Mouse (Mus musculus) thymus, postnatal 14 days (tissue): ENCODE results near the gene Apopt1.
A peak's percentile ranks its signal among the peaks of the same experiment; 100 is the strongest.
"Not testable (repeated sequence)": the region's sequence is repeated elsewhere in the genome, so short reads cannot be mapped to it uniquely, and the experiment has no call there.

ENCODE experiments used
- DNase-seq: peaks from one replicate; pipeline ENCODE4 v3.0.0; 2021

Gene Apopt1

GRCm38 (mm10) chr12:111712476-111712875 lies 585 bp upstream of the Apopt1 start:
- DNase-seq: peak; percentile 51

GRCm38 (mm10) chr12:111713880-111714279 lies 819 bp downstream of the Apopt1 start:
- DNase-seq: not testable (repeated sequence)

- DNase-seq: no peak
Measured at GRCm38 (mm10) chr12:111716505-111716904, 3.4 kb downstream of the Apopt1 start.

GRCm38 (mm10) chr12:111718656-111719055 lies 5.6 kb downstream of the Apopt1 start:
- DNase-seq: no peak

- no peak for DNase-seq
Measured at GRCm38 (mm10) chr12:111720222-111720621, 7.2 kb downstream of the Apopt1 start.

- DNase-seq: peak; percentile 42
Measured at GRCm38 (mm10) chr12:111722654-111723053, 9.6 kb downstream of the Apopt1 start.

- DNase-seq: no peak
Measured at GRCm38 (mm10) chr12:111724638-111725337, 11.7 kb downstream of the Apopt1 start.

GRCm38 (mm10) chr12:111725338-111726121 lies 12.5 kb downstream of the Apopt1 start:
- no peak for DNase-seq

GRCm38 (mm10) chr12:111726122-111726463 lies 13.0 kb downstream of the Apopt1 start:
- DNase-seq: no peak

GRCm38 (mm10) chr12:111727956-111728355 lies 14.9 kb downstream of the Apopt1 start:
- DNase-seq: no peak

GRCm38 (mm10) chr12:111731822-111732807 lies 19.1 kb downstream of the Apopt1 start:
- DNase-seq: peak; percentile 91

- no peak for DNase-seq
Measured at GRCm38 (mm10) chr12:111732921-111733320, 19.9 kb downstream of the Apopt1 start.

- no peak for DNase-seq
Measured at GRCm38 (mm10) chr12:111734912-111735311, 21.9 kb downstream of the Apopt1 start.

- not testable (repeated sequence) for DNase-seq
Measured at GRCm38 (mm10) chr12:111736676-111737075, 23.6 kb downstream of the Apopt1 start.

GRCm38 (mm10) chr12:111737370-111737769 lies 24.3 kb downstream of the Apopt1 start:
- no peak for DNase-seq

GRCm38 (mm10) chr12:111738754-111739153 lies 25.7 kb downstream of the Apopt1 start:
- DNase-seq: peak; percentile 53

GRCm38 (mm10) chr12:111741338-111741737 lies 28.3 kb downstream of the Apopt1 start:
- DNase-seq: no peak

GRCm38 (mm10) chr12:111743419-111743818 lies 30.4 kb downstream of the Apopt1 start:
- no peak for DNase-seq

- peak; percentile 22 for DNase-seq
Measured at GRCm38 (mm10) chr12:111743981-111744423, 30.9 kb downstream of the Apopt1 start.

- no peak for DNase-seq
Measured at GRCm38 (mm10) chr12:111745274-111745673, 32.2 kb downstream of the Apopt1 start.

- peak; percentile 68 for DNase-seq
Measured at GRCm38 (mm10) chr12:111746091-111746490, 33.0 kb downstream of the Apopt1 start.

GRCm38 (mm10) chr12:111747421-111747820 lies 34.4 kb downstream of the Apopt1 start:
- DNase-seq: no peak

- DNase-seq: no peak
Measured at GRCm38 (mm10) chr12:111750739-111751138, 37.7 kb downstream of the Apopt1 start.
